Mouse (Mus musculus): ENCODE measurements around the gene Fads6. TPM values are rescaled to one million over a fixed set of nuclear protein-coding genes. Genes with fewer than 3 reads are reported as not detected.

Gene Fads6
- polyA plus RNA-seq, 1 experiment from 2014 or later: 0.52 TPM

GRCm38 (mm10) chr11:115276780-115277603 is 20.5 kb downstream of the Fads6 start, which contains the start of gene Fdxr:
Gene Fdxr, minus strand, starts transcription at chr11:115277050.
- WGBS (ENCODE audit: missing documents): 1% methylated on average over 41 of the region's 42 CpGs
- H3K79me2 ChIP-seq (ENCODE audit: inconsistent target): no peaks in the 10 kb centered on the region
- no peaks in the 10 kb centered on the region for H3K36me3 ChIP-seq (ENCODE audit: inconsistent target)
- peak within 1 kb of the TSS; percentile 79 for H3K27ac ChIP-seq
- H3K4me3 ChIP-seq (ENCODE audit: inconsistent target): peak within 1 kb of the TSS; percentile 77

- no peak overlapping the region for H3K27ac ChIP-seq
- WGBS (ENCODE audit: missing documents): 64% methylated on average over 3 of the region's 3 CpGs
- peak overlapping the region; percentile 48 for H3K4me3 ChIP-seq (ENCODE audit: inconsistent target)
- H3K79me2 ChIP-seq (ENCODE audit: inconsistent target): no peaks in the 10 kb centered on the region
- H3K36me3 ChIP-seq (ENCODE audit: inconsistent target): no peaks in the 10 kb centered on the region
Observed at GRCm38 (mm10) chr11:115275954-115276353, 21.5 kb downstream of the Fads6 start.

- 67% methylated on average over 6 of the region's 6 CpGs for WGBS (ENCODE audit: missing documents)
Observed at GRCm38 (mm10) chr11:115275509-115275908, 22.0 kb downstream of the Fads6 start.

GRCm38 (mm10) chr11:115274771-115275170 is 22.7 kb downstream of the Fads6 start:
- 94% methylated on average over 6 of the region's 6 CpGs for WGBS (ENCODE audit: missing documents)
- Histone ChIP-seq H3K4me3 (ENCODE audit: inconsistent target) (no peak overlapping the region), H3K27ac (no peak overlapping the region)

More at GRCm38 (mm10) chr11:115275509-115275908, 22.0 kb downstream of the Fads6 start:
- H3K79me2 ChIP-seq (ENCODE audit: inconsistent target): no peaks in the 10 kb centered on the region
- no peak overlapping the region for H3K27ac ChIP-seq
- no peaks in the 10 kb centered on the region for H3K36me3 ChIP-seq (ENCODE audit: inconsistent target)
- H3K4me3 ChIP-seq (ENCODE audit: inconsistent target): no peak overlapping the region

GRCm38 (mm10) chr11:115274178-115274577 is 23.3 kb downstream of the Fads6 start:
- no peak overlapping the region for H3K27ac ChIP-seq
- no peaks in the 10 kb centered on the region for H3K79me2 ChIP-seq (ENCODE audit: inconsistent target)
- 89% methylated on average over 5 of the region's 7 CpGs for WGBS (ENCODE audit: missing documents)
- no peak overlapping the region for H3K4me3 ChIP-seq (ENCODE audit: inconsistent target)
- H3K36me3 ChIP-seq (ENCODE audit: inconsistent target): no peaks in the 10 kb centered on the region

More at GRCm38 (mm10) chr11:115274771-115275170, 22.7 kb downstream of the Fads6 start:
- Histone ChIP-seq H3K79me2 (ENCODE audit: inconsistent target) (no peaks in the 10 kb centered on the region), H3K36me3 (ENCODE audit: inconsistent target) (no peaks in the 10 kb centered on the region)

GRCm38 (mm10) chr11:115273735-115274134 is 23.7 kb downstream of the Fads6 start:
- no peaks in the 10 kb centered on the region for H3K79me2 ChIP-seq (ENCODE audit: inconsistent target)
- H3K27ac ChIP-seq: no peak overlapping the region
- no peaks in the 10 kb centered on the region for H3K36me3 ChIP-seq (ENCODE audit: inconsistent target)
- H3K4me3 ChIP-seq (ENCODE audit: inconsistent target): no peak overlapping the region
- WGBS (ENCODE audit: missing documents): 88% methylated on average over 6 of the region's 7 CpGs

GRCm38 (mm10) chr11:115272894-115273498 is 24.5 kb downstream of the Fads6 start:
- Histone ChIP-seq H3K79me2 (ENCODE audit: inconsistent target) (no peaks in the 10 kb centered on the region), H3K27ac (no peak overlapping the region), H3K36me3 (ENCODE audit: inconsistent target) (no peaks in the 10 kb centered on the region), H3K4me3 (ENCODE audit: inconsistent target) (no peak overlapping the region)
- 87% methylated on average over 9 of the region's 10 CpGs for WGBS (ENCODE audit: missing documents)

- Histone ChIP-seq H3K36me3 (ENCODE audit: inconsistent target) (no peaks in the 10 kb centered on the region), H3K4me3 (ENCODE audit: inconsistent target) (no peak overlapping the region), H3K27ac (no peak overlapping the region), H3K79me2 (ENCODE audit: inconsistent target) (no peaks in the 10 kb centered on the region)
- 86% methylated on average over 10 of the region's 10 CpGs for WGBS (ENCODE audit: missing documents)
Observed at GRCm38 (mm10) chr11:115271481-115271880, 26.0 kb downstream of the Fads6 start.

- Histone ChIP-seq H3K79me2 (ENCODE audit: inconsistent target) (no peaks in the 10 kb centered on the region), H3K4me3 (ENCODE audit: inconsistent target) (no peak overlapping the region), H3K36me3 (ENCODE audit: inconsistent target) (no peaks in the 10 kb centered on the region), H3K27ac (no peak overlapping the region)
- WGBS (ENCODE audit: missing documents): 85% methylated on average over 9 of the region's 9 CpGs
Observed at GRCm38 (mm10) chr11:115271052-115271451, 26.4 kb downstream of the Fads6 start.

- no peaks in the 10 kb centered on the region for H3K79me2 ChIP-seq (ENCODE audit: inconsistent target)
- 60% methylated on average over 17 of the region's 19 CpGs for WGBS (ENCODE audit: missing documents)
- H3K27ac ChIP-seq: no peak overlapping the region
- no peaks in the 10 kb centered on the region for H3K36me3 ChIP-seq (ENCODE audit: inconsistent target)
- no peak overlapping the region for H3K4me3 ChIP-seq (ENCODE audit: inconsistent target)
Observed at GRCm38 (mm10) chr11:115270148-115270861, 27.2 kb downstream of the Fads6 start.

- Histone ChIP-seq H3K27ac (no peak overlapping the region), H3K4me3 (ENCODE audit: inconsistent target) (no peak overlapping the region), H3K36me3 (ENCODE audit: inconsistent target) (no peaks in the 10 kb centered on the region), H3K79me2 (ENCODE audit: inconsistent target) (no peaks in the 10 kb centered on the region)
- WGBS (ENCODE audit: missing documents): 84% methylated on average over 26 of the region's 27 CpGs
Observed at GRCm38 (mm10) chr11:115269330-115270066, 28.0 kb downstream of the Fads6 start.

- 96% methylated on average over 11 of the region's 11 CpGs for WGBS (ENCODE audit: missing documents)
- Histone ChIP-seq H3K4me3 (ENCODE audit: inconsistent target) (no peak overlapping the region), H3K79me2 (ENCODE audit: inconsistent target) (no peaks in the 10 kb centered on the region), H3K27ac (no peak overlapping the region), H3K36me3 (ENCODE audit: inconsistent target) (no peaks in the 10 kb centered on the region)
Observed at GRCm38 (mm10) chr11:115267958-115268357, 29.5 kb downstream of the Fads6 start.

- Histone ChIP-seq H3K79me2 (ENCODE audit: inconsistent target) (no peaks in the 10 kb centered on the region), H3K27ac (no peak within 1 kb of the TSS), H3K36me3 (ENCODE audit: inconsistent target) (no peaks in the 10 kb centered on the region), H3K4me3 (ENCODE audit: inconsistent target) (no peak within 1 kb of the TSS)
- WGBS (ENCODE audit: missing documents): 20% methylated on average over 38 of the region's 50 CpGs
Observed at GRCm38 (mm10) chr11:115267061-115267883, 30.2 kb downstream of the Fads6 start, which contains the start of gene Grin2c. Gene Grin2c, minus strand, starts transcription at chr11:115267243.
